Mouse (Mus musculus) E14TG2a.4 (cell line): ENCODE measurements around the gene Olfr1351.
"Not testable (repeated sequence)": the region's sequence is repeated elsewhere in the genome, so short reads cannot be mapped to it uniquely, and the experiment has no call there.

Experiments used
- H3K27me3 ChIP-seq: 2 replicates; pipeline ENCODE4 v1.6.1; 2014; ENCODE audit warnings: low read length, control low read depth; ENCODE audit not compliant: insufficient read depth
- H3K36me3 ChIP-seq: 2 replicates; pipeline ENCODE4 v1.6.1; 2014; ENCODE audit warnings: low read length, control low read depth; ENCODE audit not compliant: insufficient read depth
- H3K4me1 ChIP-seq: replicated peaks from 2 replicates; pipeline ENCODE4 v1.6.1; 2014; ENCODE audit warnings: low read depth, low read length, control low read depth
- H3K4me3 ChIP-seq: replicated peaks from 2 replicates; pipeline ENCODE4 v1.5.1; 2014; ENCODE audit warnings: mild to moderate bottlenecking, low read length
- H3K9me3 ChIP-seq: 2 replicates; pipeline ENCODE4 v1.6.1; 2014; ENCODE audit warnings: low read length, control low read depth
- CTCF ChIP-seq: conservative IDR thresholded peaks from 2 replicates; pipeline ENCODE4 v1.5.1; 2014; ENCODE audit warnings: low read length
- NANOG ChIP-seq: IDR thresholded peaks from 2 replicates; pipeline ENCODE4 v1.6.1; 2014; ENCODE audit warnings: borderline replicate concordance, low read length, mixed read lengths
- POU5F1 ChIP-seq: IDR thresholded peaks from 2 replicates; pipeline ENCODE4 v1.6.1; 2014; ENCODE audit warnings: low read length, borderline replicate concordance

Olfr1351 gene

GRCm38 (mm10) chr10:79012172-79012571 is at the start of gene Olfr1351:
Gene Olfr1351, plus strand, starts transcription at chr10:79012472.
- Histone ChIP-seq H3K4me1 (no peaks in the 10 kb centered on the region), H3K9me3 (peaks cover 32% of the 10 kb centered on the region), H3K36me3 (no peaks in the 10 kb centered on the region), H3K27me3 (no peaks in the 10 kb centered on the region), H3K4me3 (no peak within 1 kb of the TSS)
- TF ChIP-seq POU5F1 (no peak), CTCF (no peak), NANOG (no peak)

DNA sequence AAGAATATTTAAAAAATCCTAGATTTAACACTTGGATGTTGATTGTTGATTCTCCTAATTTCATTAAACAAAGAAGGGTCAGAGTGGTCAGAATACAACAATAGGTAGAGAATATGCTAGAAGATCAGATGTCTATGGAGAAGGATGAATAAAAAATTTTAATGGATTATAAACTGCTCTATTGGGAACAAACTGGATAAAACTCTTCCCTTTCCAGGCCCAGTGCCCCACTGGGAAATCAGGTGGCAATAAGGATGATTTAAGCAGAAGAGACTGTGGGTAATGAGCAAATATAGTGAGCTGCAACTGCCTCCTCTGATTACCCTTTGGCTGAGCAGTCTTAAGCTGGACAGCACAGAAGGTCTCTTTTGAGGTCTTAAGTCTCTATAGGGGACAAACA is 49.3 kb upstream of the Olfr1351 start, which contains the start of gene Olfr1353:
TSS of gene Olfr1353 (plus strand) at position 301 of the 400 bp plus-strand sequence.
- not testable (repeated sequence) for H3K27me3 ChIP-seq, H3K9me3 ChIP-seq, H3K4me3 ChIP-seq, H3K36me3 ChIP-seq, H3K4me1 ChIP-seq

DNA sequence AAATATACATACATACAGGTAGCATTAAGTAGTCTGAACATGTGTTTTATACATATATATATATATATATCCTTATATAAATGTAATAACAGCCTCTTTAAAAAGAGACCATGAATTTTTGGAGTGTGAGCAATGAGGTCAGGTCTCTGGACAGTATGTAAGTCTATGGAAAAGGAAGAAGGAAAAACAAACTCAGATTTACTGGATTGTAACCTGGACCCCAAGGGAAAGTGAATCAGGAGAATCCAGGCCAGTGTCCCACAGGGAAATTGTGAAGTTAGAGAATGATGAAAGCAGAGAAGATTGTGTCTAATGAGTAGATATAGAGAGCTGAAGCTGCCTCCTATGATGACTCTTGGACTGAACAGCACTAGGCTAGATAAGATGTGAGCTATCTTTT is 31.5 kb upstream of the Olfr1351 start, which contains the start of gene Olfr1352:
TSS of gene Olfr1352 (plus strand) at position 301 of the 400 bp plus-strand sequence.
- Histone ChIP-seq H3K36me3 (no peaks in the 10 kb centered on the region), H3K27me3 (no peaks in the 10 kb centered on the region), H3K4me3 (no peak within 1 kb of the TSS), H3K9me3 (peaks cover 7% of the 10 kb centered on the region; the same call in 1 of the 2 replicates), H3K4me1 (no peaks in the 10 kb centered on the region)
- TF ChIP-seq POU5F1, result no peak
- no peak for TF ChIP-seq NANOG
- no peak for TF ChIP-seq CTCF

- H3K36me3 ChIP-seq, result 0 out of 2 replicates have a peak, but pooled peaks cover 5% of the 10 kb centered on the region
- H3K27me3 ChIP-seq, result no peaks in the 10 kb centered on the region
- H3K4me1 ChIP-seq, result no peaks in the 10 kb centered on the region
- peaks cover 29% of the 10 kb centered on the region for H3K9me3 ChIP-seq
- TF ChIP-seq POU5F1, result no peak
- no peak for TF ChIP-seq NANOG
- no peak for TF ChIP-seq CTCF
- no peak within 1 kb of the TSS for H3K4me3 ChIP-seq
Observed at GRCm38 (mm10) chr10:79028441-79028840, 16.2 kb downstream of the Olfr1351 start, which contains the start of gene Olfr57. Gene Olfr57, plus strand, starts transcription at chr10:79028741.

GRCm38 (mm10) chr10:79042457-79042856 is 30.2 kb downstream of the Olfr1351 start:
- H3K4me3 ChIP-seq, result not testable (repeated sequence)

DNA sequence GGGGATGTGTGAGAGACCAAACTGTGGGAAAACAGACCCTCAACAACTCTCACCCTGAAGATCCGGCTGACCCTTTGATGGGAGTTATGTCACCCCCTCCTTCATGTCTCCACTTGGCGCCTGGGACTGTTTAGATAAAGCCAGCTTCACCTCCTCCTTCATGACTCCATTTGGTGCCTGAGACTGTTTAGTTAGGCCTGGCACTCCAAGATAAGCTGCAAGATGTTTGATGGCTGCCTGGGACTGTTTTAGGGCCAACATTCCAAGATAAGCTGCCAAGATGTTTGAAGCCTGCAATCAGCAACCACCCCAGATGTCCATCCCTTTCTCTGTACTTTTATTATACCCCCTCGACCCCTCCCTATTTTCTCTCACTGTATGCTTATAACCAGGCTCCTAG is 45.1 kb downstream of the Olfr1351 start:
- Histone ChIP-seq H3K9me3 (peaks cover 15% of the 10 kb centered on the region), H3K36me3 (peaks cover 23% of the 10 kb centered on the region)
- H3K27me3 ChIP-seq, H3K4me1 ChIP-seq, H3K4me3 ChIP-seq: not testable (repeated sequence)

More at GRCm38 (mm10) chr10:79042457-79042856, 30.2 kb downstream of the Olfr1351 start:
- H3K27me3 ChIP-seq, H3K4me1 ChIP-seq, H3K36me3 ChIP-seq: not testable (repeated sequence)
- H3K9me3 ChIP-seq, result peaks cover 47% of the 10 kb centered on the region
- TF ChIP-seq NANOG, result peak; percentile 89
